9 mouse cellular contexts compared by ENCODE assay signal in genomic region chr6:13152062-13152640, GRCm38 (mm10).
DNase-seq lines count a peak whose midpoint lies in the region; ATAC-seq and TF ChIP-seq lines count a peak whose summit lies in the region.
"Had no signal": no experiment of that assay in that cellular context is flagged by ENCODE, and none has a peak within 500 bp of the region (broad histone marks: within the 10 kb centered on the region; RNA-seq: fewer than 3 reads in every experiment).

No protein-coding gene starts in this region.

- no peak overlapping the region for H3K4me2 ChIP-seq in kidney, embryonic 14.5 days (replicated peaks; ENCODE audit: low read depth, low read length)
- H3K4me2 ChIP-seq: liver, embryonic 13.5 days had no signal

- peak; percentile 30 for TF ChIP-seq CTCF in E14TG2a.4 (conservative IDR thresholded peaks at IDR 0.05; ENCODE audit: low read length)

- no peak overlapping the region for H3K27ac ChIP-seq in kidney, embryonic 14.5 days (ENCODE audit: low read depth, low read length)
- H3K27ac ChIP-seq: liver, embryonic 13.5 days had no signal

- H3K4me3 ChIP-seq in kidney, embryonic 14.5 days (ENCODE audit: low read length), result no peak overlapping the region
- H3K4me3 ChIP-seq in E14TG2a.4 (replicated peaks; ENCODE audit: low read length), result no peak overlapping the region
- H3K4me3 ChIP-seq: liver, embryonic 13.5 days had no signal

- no peaks in the 10 kb centered on the region for H3K4me1 ChIP-seq in kidney, embryonic 14.5 days (ENCODE audit: control insufficient read depth, insufficient read depth, low read length)
- no peaks in the 10 kb centered on the region for H3K4me1 ChIP-seq in E14TG2a.4 (replicated peaks; ENCODE audit: low read depth, low read length)
- H3K4me1 ChIP-seq: liver, embryonic 13.5 days had no signal

- no peaks in the 10 kb centered on the region; the same call in 1 of the 2 replicates for H3K9me3 ChIP-seq in kidney, embryonic 14.5 days (ENCODE audit: control insufficient read depth, low read length)
- peaks cover 11% of the 10 kb centered on the region for H3K9me3 ChIP-seq in E14TG2a.4 (ENCODE audit: low read length)
- H3K9me3 ChIP-seq: liver, embryonic 13.5 days had no signal

- no peak for ATAC-seq in kidney, embryonic 14.5 days (ENCODE audit: low FRiP score, low TSS enrichment)
- ATAC-seq in frontal cortex, adult (ENCODE audit: low TSS enrichment), result peak; percentile 97

- peak; percentile 16 for DNase-seq in kidney, adult 18-20 months
- DNase-seq in brain, embryonic 18.5 days (ENCODE audit: low read depth, low spot score), result peak; percentile 42
- peak; percentile 9 to 26 for DNase-seq in layer of hippocampus, adult 8-10 months (ENCODE audit: low spot score in 2 of 2)
- DNase-seq in naive thymus-derived CD4-positive, alpha-beta T cell, adult 2 months (ENCODE audit: low read depth), result peak; percentile 30
- DNase-seq in gastrocnemius, postnatal 14 days, result no peak
- DNase-seq: liver, embryonic 13.5 days had no signal

- intact Hi-C loops in gastrocnemius, postnatal 14 days (cut with DNase I; ENCODE audit: low total_unique reads), result no loop called here

- WGBS in kidney, embryonic 14.5 days, result 90% methylated on average over 1 of the region's 1 CpGs

- H3K9ac ChIP-seq in kidney, embryonic 14.5 days (ENCODE audit: low read depth, low read length), result no peak overlapping the region
- H3K9ac ChIP-seq: liver, embryonic 13.5 days had no signal

- H3K27me3 ChIP-seq in kidney, embryonic 14.5 days (ENCODE audit: control insufficient read depth, insufficient read depth, low read length), result no peaks in the 10 kb centered on the region
- no peaks in the 10 kb centered on the region for H3K27me3 ChIP-seq in E14TG2a.4 (ENCODE audit: insufficient read depth, low read length)
- H3K27me3 ChIP-seq: liver, embryonic 13.5 days had no signal

- no peaks in the 10 kb centered on the region for H3K36me3 ChIP-seq in kidney, embryonic 14.5 days (ENCODE audit: control insufficient read depth, insufficient read depth, low read length)
- no peaks in the 10 kb centered on the region for H3K36me3 ChIP-seq in E14TG2a.4 (ENCODE audit: insufficient read depth, low read length)
- H3K36me3 ChIP-seq: liver, embryonic 13.5 days had no signal
